Mouse (Mus musculus): ENCODE measurements around the gene Hormad1.

DNA sequence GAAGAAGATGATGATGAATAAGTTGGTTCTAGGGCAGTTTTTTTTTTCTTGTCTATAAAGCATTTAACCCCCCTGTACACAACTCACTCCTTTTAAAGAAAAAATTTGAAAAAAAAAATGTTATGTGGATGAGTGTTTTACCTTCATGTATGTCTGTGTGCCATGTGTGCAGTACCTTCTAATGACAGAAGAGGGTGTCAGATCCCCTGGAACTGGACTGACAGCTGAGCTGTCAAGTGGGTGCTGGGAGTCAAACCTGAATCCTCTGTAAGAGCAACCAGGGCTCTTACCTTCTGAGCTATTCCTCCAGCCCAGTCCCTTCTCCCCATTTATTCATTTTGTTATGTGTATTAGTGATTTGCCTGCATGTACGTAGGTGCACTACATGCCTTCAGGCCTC is 28.5 kb upstream of the Hormad1 start:
- no peak for TF ChIP-seq CTCF (IDR thresholded peaks at IDR 0.05; ENCODE audit: borderline replicate concordance, insufficient read depth, low read length)
- no peak for TF ChIP-seq POLR2A (IDR thresholded peaks at IDR 0.05; ENCODE audit: low read depth, low read length)
